Mouse (Mus musculus) ovary, adult 10 weeks (tissue): Measurements from ENCODE around the gene Tmem258. TPM values are rescaled to one million over a fixed set of nuclear protein-coding genes. Genes with fewer than 3 reads are reported as not detected.

Experiments used
- polyA plus RNA-seq: library from polyadenylated mRNA; stranded (reverse); fragments of 350-450 nt; fragmentation: Illumina TruSeq; extraction: RNeasy Lipid Tissue Mini Kit (QIAGEN cat#74804); gene quantifications from one replicate; pipeline ENCODE4 v1.2.3, GENCODE M21; 2014

The Tmem258 gene
- 27.8 TPM for polyA plus RNA-seq

GRCm38 (mm10) chr19:10203848-10204615 lies at the start of gene Tmem258, which contains the start of gene Fen1:
Gene Tmem258 (plus strand): TSS chr19:10204014.
Gene Fen1 (minus strand): TSS chr19:10204169.

GRCm38 (mm10) chr19:10182670-10183298 lies 21.0 kb upstream of the Tmem258 start, which contains the start of gene Fads1:
Gene Fads1 (plus strand): TSS chr19:10182888.

GRCm38 (mm10) chr19:10240654-10241305 lies 37.0 kb downstream of the Tmem258 start, which contains the start of gene Myrf:
Gene Myrf (minus strand): TSS chr19:10240748.

Other genes with a start within 250 kb of the Tmem258 start
- gene Fth1, start 223.4 kb upstream of the Tmem258 start, polyA plus RNA-seq: 1,110 TPM
- gene Best1, start 202.4 kb upstream of the Tmem258 start, polyA plus RNA-seq: 0.71 TPM
- gene Rab3il1, start 202.3 kb upstream of the Tmem258 start, polyA plus RNA-seq: 2.9 TPM
- gene Fads3, start 162.4 kb upstream of the Tmem258 start, polyA plus RNA-seq: 8.5 TPM
- 23.0 TPM for gene Fads2, start 102.3 kb upstream of the Tmem258 start, polyA plus RNA-seq
- 116 TPM for gene Fads1, start 21.1 kb upstream of the Tmem258 start, polyA plus RNA-seq
- gene Fen1, start 155 bp downstream of the Tmem258 start, polyA plus RNA-seq: 3.8 TPM
- gene Myrf, start 36.7 kb downstream of the Tmem258 start, polyA plus RNA-seq: 2.4 TPM
- gene Dagla, start 100.9 kb downstream of the Tmem258 start, polyA plus RNA-seq: not detected
- gene Syt7, start 185.1 kb downstream of the Tmem258 start, polyA plus RNA-seq: 12.6 TPM